Mouse (Mus musculus): ENCODE data around the gene Gatd1. TPM values are rescaled to one million over a fixed set of nuclear protein-coding genes. Genes with fewer than 3 reads are reported as not detected.

Gene Gatd1
- total RNA-seq, 1 experiment: 25.9 TPM

DNA sequence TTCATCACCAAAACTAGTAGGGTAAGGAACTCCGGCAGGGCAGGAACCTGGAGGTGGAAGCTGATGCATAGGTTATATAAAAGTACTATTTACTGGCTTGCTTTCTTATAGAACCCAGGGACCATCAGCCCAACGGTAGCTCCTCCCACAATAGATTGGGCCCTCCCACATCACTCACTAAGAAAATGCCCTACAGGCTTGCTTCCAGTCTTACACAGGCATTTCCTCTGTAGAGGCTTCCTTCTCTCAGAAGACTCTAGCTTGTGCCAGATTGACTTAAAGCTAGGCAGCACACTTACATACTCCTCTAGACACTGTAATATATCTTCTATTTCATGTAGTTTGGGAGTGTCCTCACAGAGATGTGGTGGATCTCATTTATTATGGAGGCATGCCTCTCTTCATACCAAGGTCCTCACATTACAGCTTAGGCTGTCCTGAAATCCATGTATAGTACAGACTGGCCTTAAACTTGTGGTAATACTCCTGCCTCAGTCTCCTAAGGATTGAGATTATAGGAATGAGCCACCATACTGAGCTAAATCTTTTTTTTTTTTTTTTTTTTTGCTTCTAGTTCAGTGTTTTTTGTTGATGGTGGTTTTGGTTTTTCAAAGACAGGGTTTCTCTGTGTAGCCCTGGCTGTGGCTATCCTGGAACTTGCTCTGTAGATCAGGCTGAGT, 26.0 kb downstream of the Gatd1 start:
- Histone ChIP-seq H3K4me3 (ENCODE audit: insufficient read depth in 1 of 2, low read depth in 1 of 2, low read length in 2 of 2, poor library complexity in 1 of 2, severe bottlenecking in 1 of 2) (no peak overlapping the region), H3K36me3 (ENCODE audit: control insufficient read depth, insufficient read depth, low read length, poor library complexity, severe bottlenecking) (no peaks in the 10 kb centered on the region), H3K4me1 (ENCODE audit: control insufficient read depth in 2 of 2, insufficient read depth in 2 of 2, low read length in 2 of 2, poor library complexity in 1 of 2) (peaks cover 0 to 2% of the 10 kb centered on the region in 2 experiments; a peak in 1 of 4 replicates), H3K9ac (ENCODE audit: insufficient read depth, low read depth, low read length, poor library complexity, severe bottlenecking) (no peak overlapping the region), H3K9me3 (ENCODE audit: control insufficient read depth, insufficient read depth, low read depth, low read length) (no peaks in the 10 kb centered on the region), H3K27ac (ENCODE audit: insufficient read depth, low read depth, low read length, poor library complexity, severe bottlenecking) (no peak overlapping the region)
- DNase-seq (ENCODE audit: low read depth, low spot score): no peak
- in situ Hi-C loops (cut with MboI; ENCODE audit: low sequenced_read_pairs in 2 of 2, unreplicated experiment in 2 of 2): no loop called here
- TF ChIP-seq HCFC1 (IDR thresholded peaks at IDR 0.05; ENCODE audit: borderline replicate concordance, insufficient read depth, low read length) (no peak), ZNF384 (IDR thresholded peaks at IDR 0.05; ENCODE audit: low read depth, low read length) (no peak), CHD2 (IDR thresholded peaks at IDR 0.05; ENCODE audit: low read depth, low read length) (no peak), MAFK (IDR thresholded peaks at IDR 0.05; ENCODE audit: insufficient read depth, low read depth, low read length) (no peak), ZC3H11A (IDR thresholded peaks at IDR 0.05; ENCODE audit: borderline replicate concordance, low read depth, low read length) (no peak)

DNA sequence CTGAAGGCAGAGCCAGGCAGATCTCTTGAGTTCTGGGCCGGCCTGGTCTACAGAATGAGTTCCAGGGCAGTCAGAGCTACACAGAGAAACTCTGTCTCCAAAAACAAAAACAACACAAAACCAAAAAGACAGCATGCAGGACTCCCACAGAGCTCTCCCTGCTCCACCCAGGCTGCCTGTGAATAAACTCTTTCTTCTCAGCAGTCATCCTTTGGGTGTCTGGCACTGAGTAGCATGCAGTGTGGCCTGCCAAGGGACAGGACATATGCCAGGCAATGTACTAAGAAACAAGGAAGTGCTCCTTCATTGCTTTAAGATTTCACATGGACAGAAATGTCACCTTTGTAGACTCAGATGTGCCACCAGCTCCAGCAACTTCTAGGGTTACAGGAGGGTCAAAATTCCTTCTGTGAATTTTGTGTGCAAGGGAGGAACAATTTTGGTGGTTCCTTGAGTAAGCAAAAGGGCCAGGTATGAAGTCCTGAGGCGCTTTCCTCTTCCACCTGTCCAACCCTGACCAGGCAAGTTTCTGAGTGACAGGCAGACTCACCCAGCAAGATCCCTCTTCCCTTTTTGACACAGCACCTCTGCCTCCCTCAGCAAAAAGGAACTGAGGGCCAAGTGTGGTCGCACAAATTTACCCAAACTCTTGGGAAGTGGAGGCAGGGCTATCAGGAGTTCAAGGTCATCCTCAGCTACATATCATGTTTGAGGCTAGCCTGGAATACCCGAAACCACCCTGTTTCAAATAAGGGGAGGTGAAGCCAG, 32.7 kb downstream of the Gatd1 start:
- no peak for DNase-seq (ENCODE audit: low read depth, low spot score)
- Histone ChIP-seq H3K4me1 (ENCODE audit: control insufficient read depth in 2 of 2, insufficient read depth in 2 of 2, low read length in 2 of 2, poor library complexity in 1 of 2) (peaks cover 0 to 15% of the 10 kb centered on the region in 2 experiments; a peak in 1 of 4 replicates), H3K36me3 (ENCODE audit: control insufficient read depth, insufficient read depth, low read length, poor library complexity, severe bottlenecking) (no peaks in the 10 kb centered on the region), H3K27ac (ENCODE audit: insufficient read depth, low read depth, low read length, poor library complexity, severe bottlenecking) (no peak overlapping the region), H3K9me3 (ENCODE audit: control insufficient read depth, insufficient read depth, low read depth, low read length) (no peaks in the 10 kb centered on the region), H3K9ac (ENCODE audit: insufficient read depth, low read depth, low read length, poor library complexity, severe bottlenecking) (no peak overlapping the region), H3K4me3 (ENCODE audit: insufficient read depth in 1 of 2, low read depth in 1 of 2, low read length in 2 of 2, poor library complexity in 1 of 2, severe bottlenecking in 1 of 2) (no peak overlapping the region)
- TF ChIP-seq ZC3H11A (IDR thresholded peaks at IDR 0.05; ENCODE audit: borderline replicate concordance, low read depth, low read length): no peak
- no peak for TF ChIP-seq HCFC1 (IDR thresholded peaks at IDR 0.05; ENCODE audit: borderline replicate concordance, insufficient read depth, low read length)
- TF ChIP-seq CHD2 (IDR thresholded peaks at IDR 0.05; ENCODE audit: low read depth, low read length): no peak
- TF ChIP-seq MAFK (IDR thresholded peaks at IDR 0.05; ENCODE audit: insufficient read depth, low read depth, low read length): no peak
- TF ChIP-seq ZNF384 (IDR thresholded peaks at IDR 0.05; ENCODE audit: low read depth, low read length): no peak
- in situ Hi-C loops (cut with MboI; ENCODE audit: low sequenced_read_pairs in 2 of 2, unreplicated experiment in 2 of 2): no loop called here

DNA sequence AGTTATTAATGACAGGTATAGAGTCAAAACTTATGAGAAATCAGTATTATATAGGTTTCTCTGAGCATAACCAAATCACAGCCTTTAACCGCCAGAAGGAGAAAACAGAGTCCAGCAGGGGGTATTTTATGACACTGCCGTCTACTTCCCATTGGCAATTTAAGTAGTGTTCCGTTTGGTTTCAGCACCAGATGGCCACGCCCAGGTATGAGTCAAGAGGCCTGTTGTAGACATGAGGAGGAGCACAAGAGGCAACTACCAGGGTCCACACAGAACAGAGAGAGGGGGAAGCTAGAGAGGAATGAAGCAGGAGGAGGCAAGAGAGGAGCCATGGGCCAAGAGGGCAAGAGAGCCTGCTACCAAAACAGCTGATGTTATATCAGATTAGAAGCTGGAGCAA, 34.4 kb downstream of the Gatd1 start:
- Histone ChIP-seq H3K9me3 (ENCODE audit: control insufficient read depth, insufficient read depth, low read depth, low read length) (no peaks in the 10 kb centered on the region), H3K4me3 (ENCODE audit: insufficient read depth in 1 of 2, low read depth in 1 of 2, low read length in 2 of 2, poor library complexity in 1 of 2, severe bottlenecking in 1 of 2) (no peak overlapping the region), H3K36me3 (ENCODE audit: control insufficient read depth, insufficient read depth, low read length, poor library complexity, severe bottlenecking) (no peaks in the 10 kb centered on the region), H3K9ac (ENCODE audit: insufficient read depth, low read depth, low read length, poor library complexity, severe bottlenecking) (no peak overlapping the region), H3K27ac (ENCODE audit: insufficient read depth, low read depth, low read length, poor library complexity, severe bottlenecking) (no peak overlapping the region), H3K4me1 (ENCODE audit: control insufficient read depth in 2 of 2, insufficient read depth in 2 of 2, low read length in 2 of 2, poor library complexity in 1 of 2) (peaks cover 2 to 15% of the 10 kb centered on the region in 2 experiments; a peak in 2 of 4 replicates)
- no peak for TF ChIP-seq MAFK (IDR thresholded peaks at IDR 0.05; ENCODE audit: insufficient read depth, low read depth, low read length)
- no peak for TF ChIP-seq HCFC1 (IDR thresholded peaks at IDR 0.05; ENCODE audit: borderline replicate concordance, insufficient read depth, low read length)
- TF ChIP-seq ZC3H11A (IDR thresholded peaks at IDR 0.05; ENCODE audit: borderline replicate concordance, low read depth, low read length): no peak
- no peak for TF ChIP-seq CHD2 (IDR thresholded peaks at IDR 0.05; ENCODE audit: low read depth, low read length)
- no peak for TF ChIP-seq ZNF384 (IDR thresholded peaks at IDR 0.05; ENCODE audit: low read depth, low read length)
- in situ Hi-C loops (cut with MboI; ENCODE audit: low sequenced_read_pairs in 2 of 2, unreplicated experiment in 2 of 2): no loop called here
- DNase-seq (ENCODE audit: low read depth, low spot score): no peak

DNA sequence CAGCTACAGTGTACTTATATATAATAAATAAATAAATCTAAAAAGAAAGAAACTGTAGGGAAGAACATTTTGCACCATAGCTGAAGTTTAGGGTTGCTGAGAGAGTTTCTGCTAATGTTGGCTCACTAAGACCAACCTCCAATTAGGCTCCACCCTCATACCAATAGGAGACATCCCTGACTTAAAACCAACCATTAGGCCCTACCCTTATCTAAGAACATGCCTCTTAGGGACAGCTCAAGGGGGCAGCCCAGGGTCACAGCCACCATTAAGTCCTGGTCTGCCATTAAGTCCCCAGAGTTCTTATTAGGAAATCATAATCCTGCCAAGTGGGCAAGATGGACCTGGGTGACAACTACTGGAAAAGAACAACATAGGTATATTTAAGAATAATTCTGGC, 39.5 kb downstream of the Gatd1 start:
- H3K4me1 ChIP-seq (ENCODE audit: control insufficient read depth in 2 of 2, insufficient read depth in 2 of 2, low read length in 2 of 2, poor library complexity in 1 of 2): peaks cover 11 to 17% of the 10 kb centered on the region in 2 experiments
- no peak overlapping the region for H3K9ac ChIP-seq (ENCODE audit: insufficient read depth, low read depth, low read length, poor library complexity, severe bottlenecking)
- no peak overlapping the region for H3K27ac ChIP-seq (ENCODE audit: insufficient read depth, low read depth, low read length, poor library complexity, severe bottlenecking)
- no peak for DNase-seq (ENCODE audit: low read depth, low spot score)
- no peak overlapping the region for H3K4me3 ChIP-seq (ENCODE audit: insufficient read depth in 1 of 2, low read depth in 1 of 2, low read length in 2 of 2, poor library complexity in 1 of 2, severe bottlenecking in 1 of 2)
- in situ Hi-C loops (cut with MboI; ENCODE audit: low sequenced_read_pairs in 2 of 2, unreplicated experiment in 2 of 2): no loop called here
- no peaks in the 10 kb centered on the region for H3K36me3 ChIP-seq (ENCODE audit: control insufficient read depth, insufficient read depth, low read length, poor library complexity, severe bottlenecking)
- no peak for TF ChIP-seq ZNF384 (IDR thresholded peaks at IDR 0.05; ENCODE audit: low read depth, low read length)
- TF ChIP-seq HCFC1 (IDR thresholded peaks at IDR 0.05; ENCODE audit: borderline replicate concordance, insufficient read depth, low read length): no peak
- TF ChIP-seq CHD2 (IDR thresholded peaks at IDR 0.05; ENCODE audit: low read depth, low read length): no peak
- no peak for TF ChIP-seq MAFK (IDR thresholded peaks at IDR 0.05; ENCODE audit: insufficient read depth, low read depth, low read length)
- TF ChIP-seq ZC3H11A (IDR thresholded peaks at IDR 0.05; ENCODE audit: borderline replicate concordance, low read depth, low read length): no peak
- H3K9me3 ChIP-seq (ENCODE audit: control insufficient read depth, insufficient read depth, low read depth, low read length): no peaks in the 10 kb centered on the region
